Mouse (Mus musculus) embryonic fibroblast, embryonic 13.5 days (primary cell): ENCODE data around the gene Maml3.

Source experiments
- CTCF ChIP-seq: IDR thresholded peaks from 2 replicates; pipeline ENCODE4 v1.5.1; 2011; ENCODE audit warnings: mild to moderate bottlenecking, control low read depth, low read length, moderate library complexity, borderline replicate concordance; ENCODE audit not compliant: insufficient read depth
- POLR2A ChIP-seq: IDR thresholded peaks from 2 replicates; pipeline ENCODE4 v1.6.1; 2011; ENCODE audit warnings: low read depth, mild to moderate bottlenecking, control low read depth, low read length, moderate library complexity

GRCm38 (mm10) chr3:52009321-52009720 lies 95.6 kb downstream of the Maml3 start:
- TF ChIP-seq CTCF (no peak), POLR2A (no peak)
